Mouse (Mus musculus) stomach, postnatal 0 days (tissue): ENCODE data around the gene Tmem252.

ENCODE experiments used
- CTCF ChIP-seq: IDR thresholded peaks from 2 replicates; pipeline ENCODE4 v1.5.1; 2016; ENCODE audit warnings: antibody characterized with exemption, low read depth, mild to moderate bottlenecking, moderate library complexity
- EP300 ChIP-seq: optimal IDR thresholded peaks from 2 replicates; pipeline ENCODE3; 2016; ENCODE audit warnings: antibody characterized with exemption

GRCm38 (mm10) chr19:24644971-24645370, 28.8 kb upstream of the Tmem252 start:
- TF ChIP-seq EP300 (no peak), CTCF (no peak)
